Mouse (Mus musculus) gonadal fat pad, adult 2 months (tissue): ENCODE results near the gene Car14. TPM values are rescaled to one million over a fixed set of nuclear protein-coding genes. Genes with fewer than 3 reads are reported as not detected.
"Not testable (repeated sequence)": the region's sequence is repeated elsewhere in the genome, so short reads cannot be mapped to it uniquely, and the experiment has no call there.

ENCODE experiments used
- DNase-seq: peaks from one replicate; pipeline ENCODE4 v3.0.0-alpha.2; 2012; ENCODE audit warnings: low read depth
- polyA plus RNA-seq: library from polyadenylated mRNA; depleted of rRNA; stranded (reverse); fragments of >200 nt; gene quantifications from 2 replicates; pipeline ENCODE4 v1.2.3, GENCODE M21; 2012

Car14 gene
- polyA plus RNA-seq, 1 experiment = 12.9 TPM

DNA sequence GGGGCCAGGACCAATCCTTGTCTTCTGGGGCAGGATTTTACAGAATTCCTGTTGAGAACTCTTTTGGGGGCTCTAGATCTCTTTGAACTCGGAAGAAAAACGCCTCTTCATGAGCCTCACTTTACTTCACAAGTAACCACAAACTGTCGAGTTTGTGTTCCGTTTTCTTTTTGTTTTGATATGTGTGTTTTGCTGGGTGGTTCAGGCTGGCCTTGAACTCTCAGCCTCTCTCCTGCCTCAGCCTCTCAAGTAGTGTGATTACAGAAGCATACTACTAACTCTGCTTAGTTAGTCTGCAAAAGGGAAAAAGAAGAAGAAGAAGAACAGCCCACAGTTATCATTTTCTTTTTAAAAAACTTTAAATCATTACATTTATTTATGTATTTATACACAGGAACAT lies 19.7 kb upstream of the Car14 start:
- no peak for DNase-seq

DNA sequence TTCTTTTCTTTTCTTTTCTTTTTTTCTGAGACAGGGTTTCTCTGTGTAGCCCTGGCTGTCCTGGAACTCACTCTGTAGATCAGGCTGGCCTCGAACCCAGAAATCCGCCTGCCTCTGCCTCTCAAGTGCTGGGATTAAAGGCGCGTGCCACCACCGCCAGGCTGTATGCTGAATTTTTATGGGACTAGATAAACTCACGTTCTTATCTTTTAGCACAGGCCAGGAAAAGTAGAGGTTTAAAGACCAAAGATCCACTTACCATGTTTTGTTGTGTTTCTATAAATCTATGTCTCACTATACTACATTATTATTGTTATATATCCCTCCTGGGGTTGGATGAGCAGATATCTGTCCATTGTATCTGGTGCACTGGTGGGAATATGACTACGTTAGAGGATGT lies 18.9 kb upstream of the Car14 start:
- not testable (repeated sequence) for DNase-seq

DNA sequence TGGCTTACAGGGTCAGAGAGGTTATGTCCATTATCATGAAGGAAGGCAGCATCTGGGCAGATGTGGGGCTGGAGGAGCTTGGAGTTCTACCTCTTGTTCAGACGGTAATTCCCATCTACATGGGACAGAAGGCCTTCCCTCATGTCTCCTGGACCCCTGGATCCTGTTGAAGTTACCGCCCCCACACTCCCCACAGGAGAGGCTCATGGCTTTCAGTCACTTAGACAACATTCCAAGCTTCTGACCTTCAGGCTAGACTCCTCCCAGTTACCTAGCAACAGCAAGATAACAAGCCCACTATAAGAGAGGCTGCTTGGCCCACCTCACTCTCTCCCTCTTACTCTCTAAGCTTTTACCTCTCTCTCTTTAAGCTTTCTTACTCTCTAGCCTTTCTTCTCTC lies 16.0 kb upstream of the Car14 start:
- DNase-seq = not testable (repeated sequence)

DNA sequence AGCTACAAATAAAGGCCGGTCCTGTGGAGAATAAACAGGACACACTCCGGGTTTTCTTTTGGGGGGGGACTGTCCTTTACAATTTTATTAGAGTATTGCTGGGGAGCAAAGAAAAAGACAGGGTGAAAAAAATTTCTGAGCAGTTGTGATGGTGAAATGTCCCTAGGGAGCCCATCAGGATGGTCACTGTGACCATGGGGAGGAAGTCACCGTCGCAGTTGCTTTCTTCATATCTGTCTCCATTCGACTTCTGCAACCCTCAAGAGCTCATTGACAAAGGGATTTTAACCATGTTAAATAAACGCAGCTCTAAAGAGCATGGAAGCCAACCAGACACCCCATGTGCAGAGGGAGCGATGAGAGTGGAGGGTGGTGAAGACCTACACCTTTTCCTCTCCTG lies 12.3 kb upstream of the Car14 start:
- no peak for DNase-seq

DNA sequence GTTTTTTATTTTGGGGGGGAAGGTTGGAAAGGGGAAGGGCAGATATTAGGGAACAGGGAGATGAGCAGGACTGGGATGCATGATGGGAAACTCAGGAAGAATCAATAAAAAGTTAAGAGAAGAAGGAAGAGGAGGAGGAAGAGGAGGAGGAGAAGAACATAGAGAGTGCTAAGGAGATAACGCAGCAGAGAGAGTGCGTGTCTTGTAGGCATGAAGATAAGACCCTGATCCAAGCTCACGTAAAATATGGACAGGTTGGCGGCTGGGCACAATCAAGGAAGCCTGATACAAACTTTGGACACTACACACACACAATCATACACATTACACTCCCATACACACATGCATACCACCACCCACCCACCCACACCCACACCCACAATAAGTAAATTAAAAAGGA lies 10.2 kb upstream of the Car14 start:
- DNase-seq = no peak

DNA sequence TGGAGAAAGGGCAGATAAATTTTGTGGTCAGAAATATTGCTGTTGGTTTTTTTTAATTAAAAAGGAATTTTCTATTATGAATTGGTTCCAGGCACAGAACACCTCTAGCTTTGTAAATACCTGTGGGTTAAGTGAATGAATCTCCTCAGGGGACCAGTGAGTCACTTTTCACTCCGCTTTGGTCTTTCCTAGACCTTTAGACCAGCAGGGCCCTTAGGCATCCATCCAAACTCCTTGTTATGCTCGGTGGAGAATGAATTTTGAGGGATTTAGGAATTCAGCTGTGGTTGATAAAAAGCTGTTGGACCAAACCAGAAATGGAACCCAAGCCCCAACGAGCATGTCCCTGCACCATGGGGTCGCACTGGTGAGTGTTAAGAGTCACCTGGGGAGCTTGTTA lies 3.1 kb upstream of the Car14 start:
- DNase-seq = no peak

DNA sequence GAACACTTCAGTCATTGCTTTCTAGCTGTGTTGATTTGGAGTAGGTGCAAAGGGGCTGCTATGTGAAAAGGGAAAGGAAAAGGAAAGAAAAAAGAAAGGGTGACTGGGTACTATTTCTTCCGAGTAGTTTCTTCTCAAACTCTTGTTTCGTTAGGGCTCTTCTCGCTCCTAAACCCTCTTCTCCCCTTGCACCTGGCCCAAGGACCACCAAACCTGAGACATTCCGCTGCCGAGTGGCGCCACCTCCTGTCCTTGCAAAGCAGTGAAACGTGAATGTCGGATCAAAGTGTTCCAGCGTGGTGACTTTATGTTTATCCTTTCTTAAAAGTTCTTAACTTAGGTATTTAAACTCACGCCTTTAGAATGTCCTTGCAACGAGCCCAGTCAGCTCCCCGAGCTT lies 2.4 kb upstream of the Car14 start:
- DNase-seq = no peak

DNA sequence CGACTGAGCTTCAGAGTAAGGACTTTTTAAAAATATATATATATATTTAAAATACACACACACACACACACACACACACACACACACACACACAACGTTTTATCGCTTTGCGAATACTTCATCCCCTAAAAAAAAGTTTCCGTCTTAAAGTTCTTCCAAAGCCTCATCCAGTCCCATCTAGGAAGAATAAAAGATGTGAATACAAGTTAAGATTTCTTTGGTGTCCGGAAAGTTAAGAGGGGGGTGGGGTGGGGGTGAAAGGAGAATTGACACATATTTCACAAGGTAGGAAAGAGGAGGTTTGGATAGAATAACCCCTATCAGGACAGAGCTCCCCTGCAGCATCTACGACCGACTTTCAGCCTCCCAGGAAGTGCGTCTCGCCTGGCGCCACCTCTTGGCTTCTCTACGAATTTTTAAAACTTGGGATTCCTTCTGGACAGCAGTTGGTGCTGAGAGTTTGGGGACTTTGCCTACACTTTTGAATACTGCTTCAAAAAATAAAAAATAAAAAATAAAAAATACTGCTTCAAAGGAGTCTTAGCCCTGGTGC lies 1.5 kb upstream of the Car14 start:
- no peak for DNase-seq

DNA sequence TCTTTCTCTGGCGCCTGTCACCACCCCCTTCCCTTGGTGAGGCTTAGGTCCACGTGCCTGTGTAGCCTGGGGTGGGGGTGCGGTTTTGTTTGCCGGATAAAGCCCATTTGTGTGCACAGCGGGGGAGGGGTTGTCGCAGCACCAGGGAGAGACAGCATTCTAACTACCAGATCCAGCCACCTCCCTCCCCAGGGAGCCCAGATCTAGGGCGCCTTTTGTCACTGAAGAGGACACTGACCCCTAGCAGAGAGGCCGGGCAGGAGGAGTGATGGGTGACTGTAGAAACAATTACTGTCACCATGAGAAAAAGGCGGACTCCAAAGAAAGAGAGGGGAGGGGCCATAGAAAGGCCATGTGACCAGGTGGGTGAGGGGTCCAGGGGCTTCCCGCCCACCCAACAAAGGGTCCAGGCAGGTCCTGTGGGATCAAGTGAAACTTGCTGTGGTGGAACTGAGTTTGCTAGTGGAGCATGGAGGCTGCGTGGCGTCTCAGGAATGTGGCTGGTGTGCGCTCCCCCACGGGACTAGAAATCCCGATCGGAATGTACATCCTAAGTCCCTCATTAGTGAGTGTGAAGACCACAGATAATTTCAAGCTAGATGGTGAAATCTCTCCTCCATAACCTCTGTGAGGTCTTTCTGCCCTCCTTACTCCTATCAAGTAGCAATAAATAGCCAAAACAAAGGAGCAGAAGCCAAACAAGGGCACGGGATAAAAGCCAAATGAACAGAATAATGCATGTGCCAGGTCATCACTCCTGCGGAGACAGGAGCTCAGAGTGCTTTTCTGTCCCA lies 852 bp upstream of the Car14 start:
- no peak for DNase-seq

DNA sequence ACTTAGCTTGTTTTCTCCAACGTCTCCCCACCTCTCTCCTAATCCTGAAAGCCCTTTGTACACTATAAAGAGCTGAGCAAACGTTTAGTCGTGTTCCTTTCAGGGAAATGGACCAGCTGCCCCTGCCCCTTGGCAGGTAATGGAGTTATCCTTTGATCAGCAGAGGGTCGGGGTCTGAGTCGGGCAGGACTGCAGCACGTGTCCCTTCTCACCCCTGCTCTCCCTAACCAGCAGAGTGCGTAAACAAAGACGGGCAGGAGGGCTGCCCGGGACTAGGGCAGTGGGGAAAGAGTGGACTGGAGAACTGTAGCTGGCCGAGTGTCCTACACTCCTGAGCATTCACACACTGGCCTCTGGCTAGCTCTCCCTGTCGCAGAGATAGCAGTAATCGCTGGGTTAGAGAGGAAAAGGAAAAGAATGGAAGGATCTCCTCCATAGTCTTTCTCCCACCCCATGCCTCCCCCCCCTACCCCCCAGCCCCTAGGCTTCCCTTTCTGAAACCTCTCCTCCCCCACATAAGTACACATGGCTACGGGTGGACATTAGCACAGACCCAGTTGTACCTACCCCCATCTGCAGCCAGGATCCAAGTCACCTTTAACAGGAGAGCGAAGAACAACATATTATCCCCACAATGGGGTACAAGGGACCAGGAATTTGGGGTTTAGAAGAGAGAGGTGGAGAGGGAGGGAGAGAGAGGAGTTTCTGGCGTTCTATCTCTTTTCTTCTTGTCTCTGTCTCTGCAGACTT lies 563 bp downstream of the Car14 start:
- DNase-seq = no peak

DNA sequence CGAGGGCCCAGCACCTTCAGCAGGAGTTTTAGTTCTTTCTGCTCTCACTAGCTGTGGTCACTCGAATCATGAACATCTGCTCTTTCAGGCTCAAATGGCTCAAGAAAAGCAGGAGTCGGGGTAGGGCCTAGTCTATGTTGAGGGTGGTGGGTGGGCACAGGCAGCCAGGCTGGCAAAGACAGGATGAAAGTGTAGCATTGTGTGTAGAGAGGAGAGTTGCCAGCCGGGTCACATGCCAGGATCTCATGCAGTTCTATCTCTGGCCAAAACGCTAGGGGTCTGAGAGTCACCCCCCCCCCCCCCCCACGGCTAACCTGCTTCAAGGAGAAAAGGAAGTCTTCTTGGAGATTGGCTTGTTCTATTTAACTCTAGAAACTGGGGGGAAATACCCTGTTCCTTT lies 1.8 kb downstream of the Car14 start:
- DNase-seq = no peak

DNA sequence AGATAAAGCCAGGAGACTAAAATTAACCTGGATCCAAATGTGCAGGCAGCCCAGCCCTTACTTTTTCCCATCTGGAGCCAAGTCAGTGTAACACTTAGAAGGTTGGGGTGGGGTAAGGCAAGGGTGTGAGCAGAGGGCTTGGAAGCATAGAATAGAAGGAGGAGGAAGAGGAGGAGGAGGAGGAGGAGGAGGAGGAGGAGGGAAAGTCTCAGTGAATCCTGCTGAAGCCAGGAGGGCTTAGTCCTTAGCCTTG lies 2.2 kb downstream of the Car14 start:
- DNase-seq = no peak

DNA sequence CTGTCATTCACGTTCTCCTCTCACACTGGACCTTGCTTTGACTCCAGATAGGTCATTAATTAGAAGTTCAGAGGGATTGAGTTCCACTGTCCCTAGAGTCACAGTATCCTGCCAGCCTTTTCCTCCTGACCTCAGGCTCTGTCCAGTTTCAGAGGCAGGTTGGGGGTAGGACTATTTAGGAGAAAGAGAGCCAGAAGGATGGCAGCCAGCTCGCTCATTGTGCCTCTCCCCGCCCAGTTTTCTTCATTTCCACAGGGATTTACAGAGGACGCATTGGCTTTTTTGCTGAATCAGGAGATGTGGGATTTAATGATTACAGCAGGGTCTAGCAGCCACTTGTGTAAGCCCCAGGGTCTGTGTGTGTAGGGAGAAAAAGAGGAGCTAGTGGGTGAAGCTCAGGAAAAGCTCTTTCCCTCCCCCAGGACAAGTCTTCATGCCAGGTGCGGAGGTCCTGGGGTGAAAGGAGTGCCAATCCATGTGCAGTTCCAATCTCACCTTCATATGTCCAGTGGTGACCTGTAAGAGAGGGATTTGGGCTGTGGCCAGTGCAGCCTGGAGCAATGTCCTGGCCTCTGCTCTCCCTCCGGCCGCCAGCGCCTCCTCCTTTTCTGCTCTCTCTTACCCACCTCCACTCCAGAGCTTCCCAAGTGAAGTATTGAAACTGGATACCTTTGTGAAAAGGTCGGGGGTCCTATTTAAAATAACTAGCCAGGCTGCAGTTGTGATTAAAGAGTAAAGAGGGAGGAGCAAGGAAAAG lies 2.7 kb downstream of the Car14 start:
- no peak for DNase-seq

DNA sequence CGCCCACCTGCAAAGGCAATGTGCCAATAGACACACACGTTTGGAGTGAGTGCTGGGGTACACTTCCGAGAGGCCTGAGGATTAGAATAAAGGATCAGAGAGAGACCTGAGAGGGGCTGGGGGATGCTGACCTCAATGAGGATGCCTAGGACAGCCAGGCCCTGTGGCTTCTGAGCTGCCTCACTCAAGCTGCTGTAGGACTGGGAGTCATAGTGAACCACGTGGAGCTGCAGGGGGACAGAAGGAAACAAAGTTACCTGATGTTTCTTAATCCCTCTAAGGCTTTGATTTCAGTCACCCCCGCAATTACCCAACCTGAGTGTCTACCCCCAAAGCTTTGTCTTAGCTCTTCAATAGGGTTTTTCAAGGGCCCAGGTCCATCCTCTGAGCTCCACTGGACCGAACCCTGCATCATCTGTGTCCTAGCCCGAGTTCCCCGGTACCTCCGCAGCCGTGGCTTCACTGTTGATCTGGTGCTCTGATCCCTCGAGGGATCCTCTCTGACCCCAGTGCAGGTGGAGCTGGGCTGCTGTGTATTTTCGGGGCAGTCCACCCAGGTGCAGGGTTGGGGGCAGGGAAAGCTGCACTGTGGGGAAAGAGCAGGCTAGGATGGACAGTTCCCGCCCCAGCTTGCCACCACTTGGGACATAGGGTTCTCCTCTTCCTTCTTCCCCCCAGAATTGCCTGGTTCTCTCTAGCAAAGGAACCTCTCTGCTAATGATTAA lies 4.5 kb downstream of the Car14 start:
- DNase-seq = no peak

DNA sequence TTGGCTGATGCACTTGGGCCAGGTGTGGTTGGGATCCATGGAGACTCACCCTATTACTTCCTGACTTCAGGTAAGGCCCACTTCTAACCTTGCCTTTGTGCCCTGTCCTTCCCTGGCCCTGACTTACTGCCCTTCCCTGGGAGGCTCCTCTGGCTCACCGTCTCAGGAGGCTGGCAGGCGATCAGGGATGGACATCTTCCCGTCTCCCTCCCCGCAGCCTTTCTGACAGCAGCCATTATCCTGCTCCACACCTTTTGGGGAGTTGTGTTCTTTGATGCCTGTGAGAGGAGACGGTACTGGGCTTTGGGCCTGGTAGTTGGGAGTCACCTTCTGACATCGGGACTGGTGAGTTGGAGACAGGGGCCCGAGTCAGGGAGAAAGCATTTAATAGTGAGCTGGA lies 9.0 kb downstream of the Car14 start:
- DNase-seq = not testable (repeated sequence)

DNA sequence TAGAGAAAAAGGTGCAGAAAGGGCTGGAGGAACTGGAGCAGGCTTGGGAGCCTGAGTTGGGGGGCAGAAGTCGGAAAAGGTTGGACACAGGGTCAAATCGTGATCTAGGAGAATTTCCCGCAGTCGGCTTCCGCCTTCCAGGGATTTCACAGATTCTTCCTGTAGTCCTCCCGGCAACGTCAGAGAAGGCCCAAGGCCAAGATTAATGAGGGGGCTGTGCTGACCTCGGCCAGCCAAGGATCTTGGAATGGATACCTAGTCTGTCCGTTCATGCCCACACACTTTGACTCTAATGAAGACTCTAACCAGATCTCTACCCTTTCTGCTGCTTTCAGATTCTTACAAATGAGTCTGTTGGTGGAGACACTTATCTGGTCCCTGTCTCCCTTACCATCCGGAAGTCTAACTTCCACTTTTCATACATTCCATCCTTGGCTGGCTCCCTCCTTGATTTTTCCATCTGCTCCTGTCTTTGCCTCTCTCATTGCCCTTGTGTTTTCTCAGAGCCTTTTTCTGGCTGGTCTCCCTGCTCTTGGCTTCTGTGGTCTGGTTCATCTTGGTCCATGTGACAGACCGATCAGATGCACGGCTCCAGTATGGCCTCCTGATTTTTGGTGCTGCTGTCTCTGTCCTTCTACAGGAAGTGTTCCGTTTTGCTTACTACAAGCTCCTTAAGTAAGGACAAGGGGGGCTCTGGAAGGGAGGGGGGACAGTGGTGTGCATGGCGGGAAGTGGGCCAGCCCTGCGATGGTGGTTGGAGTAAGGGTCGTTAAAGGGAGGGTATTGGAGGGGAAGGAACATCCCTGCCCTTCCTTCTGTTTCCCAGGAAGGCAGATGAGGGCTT lies 10.0 kb downstream of the Car14 start:
- DNase-seq = no peak

DNA sequence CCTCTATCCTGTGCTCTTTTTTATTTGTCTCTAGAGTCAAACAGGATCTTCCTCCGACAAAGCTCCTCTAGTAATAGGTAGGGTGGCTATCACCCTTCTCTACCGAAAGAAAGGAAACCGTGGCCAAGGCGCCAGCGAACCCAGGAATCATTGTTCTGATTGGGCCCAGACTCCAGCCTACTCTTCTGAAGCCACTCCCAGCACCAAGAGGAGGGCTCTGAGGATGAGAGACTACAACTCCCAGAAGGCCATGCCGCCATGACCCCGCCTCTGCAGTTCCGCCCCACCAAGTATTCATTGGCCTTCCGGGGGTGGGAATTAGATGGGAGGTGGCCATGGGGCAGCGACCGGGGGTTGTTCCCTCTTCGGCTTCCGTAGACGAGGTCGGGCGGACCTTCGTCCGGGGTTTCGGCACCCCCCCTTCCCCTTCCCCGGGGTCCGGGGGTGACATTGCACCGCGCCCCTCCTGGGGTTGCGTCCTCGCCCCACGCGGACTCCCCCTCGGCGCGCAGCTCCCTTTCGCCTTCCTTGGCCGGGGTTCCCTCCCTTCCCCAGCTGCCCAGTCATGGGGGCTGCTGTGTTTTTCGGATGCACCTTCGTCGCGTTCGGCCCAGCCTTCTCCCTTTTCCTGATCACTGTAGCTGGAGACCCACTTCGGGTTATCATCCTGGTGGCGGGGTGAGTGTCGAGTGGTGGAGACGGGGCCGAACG lies 10.7 kb downstream of the Car14 start, which contains the start of gene Aph1a:
TSS of gene Aph1a (plus strand) at position 364 of the 711 bp plus-strand sequence.
- DNase-seq = peak; percentile 71

DNA sequence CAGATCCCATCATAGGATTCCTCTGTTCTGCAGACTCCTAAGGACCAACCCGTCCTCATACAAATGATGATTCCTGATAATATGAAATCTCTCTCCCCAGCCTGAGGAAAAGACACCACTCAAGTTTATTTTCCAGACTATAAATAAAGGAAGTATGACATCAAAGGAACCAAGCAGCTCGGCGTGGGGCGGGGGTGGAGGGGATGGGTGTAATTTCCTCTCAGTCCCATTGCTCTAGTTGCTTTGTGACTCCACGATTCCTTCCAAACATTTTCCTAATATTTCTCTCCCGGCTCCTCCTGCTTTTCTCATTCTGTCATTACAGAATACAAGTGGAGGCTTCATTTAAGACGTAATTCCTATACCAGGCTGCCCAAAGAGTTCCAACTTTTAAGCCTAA lies 11.4 kb downstream of the Car14 start:
- DNase-seq = no peak

DNA sequence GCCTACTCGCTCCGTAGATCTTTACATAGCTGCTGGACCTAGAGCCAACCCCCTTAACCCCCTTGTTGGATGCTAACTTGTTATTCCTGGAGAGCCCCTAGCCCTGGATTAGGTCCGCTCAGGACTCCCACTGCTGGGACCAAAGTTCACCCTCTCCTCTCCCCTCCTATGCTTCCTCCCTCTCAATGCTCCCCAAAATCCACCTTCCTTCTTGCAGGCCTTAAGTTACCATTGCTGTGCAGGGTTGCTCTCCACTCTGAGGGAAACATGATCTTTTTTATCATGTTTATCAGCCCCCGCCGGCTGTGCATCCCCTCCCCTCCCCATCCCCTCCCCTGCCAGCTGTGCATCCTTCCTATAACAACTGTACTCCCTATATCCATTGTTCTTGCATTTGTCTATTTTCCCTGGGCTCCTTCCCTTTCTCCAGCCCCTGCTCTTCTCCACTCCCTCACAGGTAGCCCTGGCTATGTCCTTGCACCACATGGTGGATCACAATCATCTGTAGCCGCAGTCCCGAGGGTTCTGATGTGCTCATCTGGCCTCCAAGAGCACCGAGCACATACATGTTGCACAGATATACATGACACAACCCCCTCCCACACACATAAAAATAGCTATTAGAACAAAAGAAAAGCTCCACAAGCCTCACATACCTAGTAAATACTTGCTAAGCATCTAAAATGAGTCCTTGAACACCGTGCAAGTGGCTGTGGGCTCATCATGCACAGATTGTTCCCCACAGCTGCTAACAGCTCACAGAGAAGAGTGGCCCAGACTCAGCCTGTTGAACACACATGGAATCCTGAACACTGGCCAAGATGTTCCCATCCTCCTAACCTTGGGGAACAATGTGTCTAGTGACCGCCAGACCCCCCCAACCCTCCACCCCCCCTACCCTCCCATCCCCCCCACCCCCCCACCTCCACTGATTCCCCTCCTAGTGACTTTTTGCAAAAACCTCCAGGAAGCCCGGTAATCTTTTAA lies 12.1 kb downstream of the Car14 start:
- DNase-seq = no peak
